Mouse (Mus musculus) left cerebral cortex, postnatal 14 days (tissue): ENCODE results near the gene Sh3bp2. TPM values are rescaled to one million over a fixed set of nuclear protein-coding genes. Genes with fewer than 3 reads are reported as not detected.

ENCODE experiments used
- DNase-seq, 2 experiments: peaks; one replicate each; pipeline ENCODE4 v3.0.0; 2021 to 2022; ENCODE audit warnings: low spot score in 2 of 2, mixed read lengths in 1 of 2
- intact Hi-C: fragments of 180-260 bp; cut with DNase I; formaldehyde crosslinking; loops from one replicate; pipeline ENCODE4 v1.15.1; 2025
- total RNA-seq, 2 experiments: library from RNA; stranded (reverse); gene quantifications; 2 replicates each; pipeline ENCODE4 v1.2.3; 2021

The Sh3bp2 gene
- total RNA-seq, 2 experiments from 2014 or later, result 2.8 to 4.6 TPM

DNA sequence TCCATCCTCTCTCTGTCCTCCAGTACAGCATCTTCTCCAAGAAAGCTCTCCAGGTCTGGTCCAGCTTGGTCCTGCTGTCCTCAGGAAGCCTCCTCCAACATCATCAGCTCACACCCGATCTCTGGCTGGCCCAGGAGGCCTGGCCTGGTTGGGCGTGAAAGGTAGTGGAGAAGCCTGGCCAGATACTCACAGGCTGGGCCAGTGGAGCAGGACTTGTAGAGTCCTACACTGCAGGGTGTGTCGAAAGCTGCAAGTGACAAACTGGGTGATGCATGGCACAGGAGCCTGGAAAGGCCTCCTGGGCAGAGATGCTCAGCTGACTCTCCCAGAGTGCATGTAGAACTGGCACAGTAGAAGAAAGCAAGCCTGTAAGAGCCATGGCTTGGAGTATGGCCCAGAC, 4.3 kb upstream of the Sh3bp2 start:
- intact Hi-C loops, result no loop called here
- DNase-seq, result no peak

DNA sequence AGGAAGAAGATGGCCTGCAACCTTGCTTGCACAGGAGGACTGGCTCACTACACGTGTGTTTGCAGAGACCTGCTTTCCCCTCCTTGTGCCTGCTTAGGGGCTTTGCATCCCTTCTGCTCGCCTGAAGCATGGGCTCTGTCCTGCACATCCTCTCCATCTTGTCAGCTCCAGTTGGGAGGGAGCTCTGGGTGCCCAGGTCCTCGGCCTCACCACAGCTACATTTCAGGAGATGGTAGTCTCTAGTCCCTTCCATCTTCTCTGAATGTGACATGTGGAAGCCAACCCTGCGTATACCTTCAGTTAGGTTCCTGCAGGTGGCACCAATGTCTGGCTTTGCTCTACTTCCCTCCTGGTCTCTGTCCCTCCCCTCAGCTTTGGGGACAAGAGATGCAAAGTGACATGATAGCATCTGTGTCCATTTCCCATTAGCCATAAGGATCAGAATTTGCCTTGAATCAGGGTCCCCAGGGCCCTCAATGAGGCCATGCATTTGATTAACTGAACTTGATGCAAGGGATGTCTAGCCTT, 1.6 kb upstream of the Sh3bp2 start:
- DNase-seq, result no peak
- intact Hi-C loops, result no loop called here

- DNase-seq, result no peak
- intact Hi-C loops, result no loop called here
These were observed 1.1 kb upstream of the Sh3bp2 start for GRCm38 (mm10) chr5:34524511-34524910.

GRCm38 (mm10) chr5:34526477-34526775, 788 bp downstream of the Sh3bp2 start:
- no peak for DNase-seq
- intact Hi-C loops, result no loop called here

GRCm38 (mm10) chr5:34527352-34527751, 1.7 kb downstream of the Sh3bp2 start:
- intact Hi-C loops, result no loop called here
- DNase-seq, result no peak

GRCm38 (mm10) chr5:34528724-34529123, 3.1 kb downstream of the Sh3bp2 start:
- intact Hi-C loops, result no loop called here
- DNase-seq, result no peak

- no peak for DNase-seq
- intact Hi-C loops, result no loop called here
These were observed 4.5 kb downstream of the Sh3bp2 start for GRCm38 (mm10) chr5:34530116-34530515.

- DNase-seq, result no peak
- intact Hi-C loops, result no loop called here
These were observed 5.0 kb downstream of the Sh3bp2 start for GRCm38 (mm10) chr5:34530687-34531086.

DNA sequence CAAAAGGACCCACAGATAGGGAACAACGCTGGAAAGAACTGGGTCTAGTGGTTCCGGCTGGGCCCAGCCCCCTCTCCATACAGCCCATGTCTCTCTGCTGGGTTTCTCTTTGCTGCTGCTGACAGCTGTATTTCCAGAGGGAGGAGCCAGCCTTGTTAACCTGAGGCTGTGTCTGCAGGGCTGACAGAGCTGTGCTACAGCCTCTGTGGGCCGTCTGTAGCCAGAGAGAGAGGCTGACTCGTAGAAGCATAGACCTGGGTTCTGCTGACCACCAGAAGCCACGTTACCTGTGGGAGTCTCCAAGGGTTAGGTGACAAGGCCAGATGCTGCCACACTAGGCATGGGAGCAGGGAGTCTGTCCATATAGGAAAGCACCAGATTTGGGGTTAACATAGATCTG, 7.4 kb downstream of the Sh3bp2 start:
- DNase-seq, result no peak
- intact Hi-C loops, result no loop called here

GRCm38 (mm10) chr5:34533820-34534219, 8.2 kb downstream of the Sh3bp2 start:
- no peak for DNase-seq
- intact Hi-C loops, result no loop called here

DNA sequence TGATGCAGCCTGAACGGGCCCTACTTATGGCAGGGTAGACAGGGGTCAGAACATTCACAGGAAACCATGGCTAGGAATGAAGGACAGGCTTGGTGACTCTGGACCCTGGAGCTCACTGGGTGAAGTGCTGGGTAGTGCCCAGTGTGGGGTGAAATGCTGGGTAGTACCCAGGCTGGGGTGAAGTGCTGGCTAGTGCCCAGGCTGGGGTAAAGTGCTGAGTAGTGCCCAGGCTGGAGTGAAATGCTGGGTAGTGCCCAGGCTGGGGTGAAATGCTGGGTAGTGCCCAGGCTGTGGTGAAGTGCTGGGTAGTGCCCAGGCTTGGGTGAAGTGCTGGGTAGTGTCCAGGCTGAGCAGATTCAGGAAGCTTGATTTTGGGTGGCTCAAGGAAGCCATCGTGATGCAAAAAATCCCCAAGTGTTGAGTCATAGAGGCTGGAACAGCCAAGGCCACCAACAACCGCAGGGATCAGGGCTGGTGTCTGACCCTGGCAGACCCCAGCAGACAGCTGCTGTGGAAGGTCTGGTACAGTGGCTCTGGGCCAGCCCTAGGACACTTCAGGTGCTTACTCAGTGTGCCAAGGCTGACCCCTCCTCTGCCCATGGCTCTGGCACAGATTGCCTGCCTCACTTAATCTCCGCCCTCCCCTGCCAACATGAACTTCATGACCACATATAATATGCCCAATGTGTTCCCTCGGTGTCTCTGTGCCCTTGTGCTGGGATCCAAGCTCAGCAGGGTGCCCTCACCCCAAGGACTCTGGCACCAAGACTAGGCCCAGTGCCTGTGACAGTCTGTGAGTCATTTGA, 9.3 kb downstream of the Sh3bp2 start:
- intact Hi-C loops, result no loop called here
- DNase-seq, result no peak

- intact Hi-C loops, result no loop called here
- no peak for DNase-seq
These were observed 10.2 kb downstream of the Sh3bp2 start for GRCm38 (mm10) chr5:34535831-34536230.

GRCm38 (mm10) chr5:34538079-34538478, 12.4 kb downstream of the Sh3bp2 start:
- DNase-seq, result no peak

GRCm38 (mm10) chr5:34538527-34538926, 12.9 kb downstream of the Sh3bp2 start:
- no peak for DNase-seq
- intact Hi-C loops, result no loop called here

More at GRCm38 (mm10) chr5:34538079-34538478, 12.4 kb downstream of the Sh3bp2 start:
- intact Hi-C loops, result no loop called here

GRCm38 (mm10) chr5:34539121-34539520, 13.5 kb downstream of the Sh3bp2 start:
- DNase-seq, result no peak
- intact Hi-C loops, result no loop called here

- no peak for DNase-seq
- intact Hi-C loops, result no loop called here
These were observed 16.5 kb downstream of the Sh3bp2 start for GRCm38 (mm10) chr5:34542166-34542565.

GRCm38 (mm10) chr5:34543114-34543513, 17.5 kb downstream of the Sh3bp2 start:
- intact Hi-C loops, result no loop called here
- DNase-seq, result no peak

DNA sequence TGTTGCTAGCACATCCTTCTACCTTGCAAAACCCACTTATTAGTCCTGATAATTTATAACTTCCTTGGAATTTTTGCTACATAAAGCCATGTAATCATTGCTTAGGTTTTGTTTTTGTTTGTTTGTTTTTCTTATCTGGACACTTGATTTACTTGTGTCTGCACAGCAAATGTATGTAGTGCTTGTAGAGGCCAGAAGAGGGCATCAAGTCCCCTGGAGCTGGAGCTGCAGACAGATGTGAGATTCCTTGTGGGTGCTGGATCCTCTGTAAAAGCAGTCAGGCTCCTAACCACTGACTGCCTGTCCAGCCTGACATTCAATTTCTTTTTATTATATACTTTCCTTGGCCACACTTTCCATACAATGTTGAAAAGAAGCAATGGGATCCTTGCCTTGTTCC, 21.8 kb downstream of the Sh3bp2 start:
- intact Hi-C loops, result no loop called here
- no peak for DNase-seq

- no peak for DNase-seq
- intact Hi-C loops, result no loop called here
These were observed 23.5 kb downstream of the Sh3bp2 start for GRCm38 (mm10) chr5:34549135-34549482.

- no peak for DNase-seq
- intact Hi-C loops, result no loop called here
These were observed 24.0 kb downstream of the Sh3bp2 start for GRCm38 (mm10) chr5:34549483-34550221.

DNA sequence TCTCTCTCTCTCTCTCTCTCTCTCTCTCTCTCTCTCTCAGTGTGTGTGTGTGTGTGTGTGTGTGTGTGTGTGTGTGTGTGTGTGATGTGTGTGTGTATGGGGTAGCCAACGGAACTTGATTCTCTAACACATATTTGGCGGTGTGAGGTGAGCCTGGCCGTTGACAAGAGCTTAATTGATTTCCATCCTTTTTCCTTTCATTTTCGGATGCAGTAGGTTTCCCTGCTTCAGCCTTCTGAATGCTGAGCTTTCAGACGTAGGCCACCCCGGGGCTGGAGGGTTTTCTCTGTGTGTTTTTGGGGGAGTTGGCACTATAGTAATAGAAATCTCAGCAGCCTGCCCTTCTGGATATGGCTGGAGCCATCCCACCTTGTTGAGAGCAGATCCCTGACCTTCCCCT, 24.6 kb downstream of the Sh3bp2 start:
- no peak for DNase-seq
- intact Hi-C loops, result no loop called here
